Mouse (Mus musculus) c-Kit-positive CD71-negative TER-119-negative erythroid progenitor cells, embryonic 14.5 days (primary cell): ENCODE data around the gene Gm28557.
"Not testable (repeated sequence)": the region's sequence is repeated elsewhere in the genome, so short reads cannot be mapped to it uniquely, and the experiment has no call there.

Source experiments
- DNase-seq: peaks from one replicate; pipeline ENCODE4 v3.0.0-alpha.2; 2013; ENCODE audit warnings: low read depth

Gm28557 gene

DNA sequence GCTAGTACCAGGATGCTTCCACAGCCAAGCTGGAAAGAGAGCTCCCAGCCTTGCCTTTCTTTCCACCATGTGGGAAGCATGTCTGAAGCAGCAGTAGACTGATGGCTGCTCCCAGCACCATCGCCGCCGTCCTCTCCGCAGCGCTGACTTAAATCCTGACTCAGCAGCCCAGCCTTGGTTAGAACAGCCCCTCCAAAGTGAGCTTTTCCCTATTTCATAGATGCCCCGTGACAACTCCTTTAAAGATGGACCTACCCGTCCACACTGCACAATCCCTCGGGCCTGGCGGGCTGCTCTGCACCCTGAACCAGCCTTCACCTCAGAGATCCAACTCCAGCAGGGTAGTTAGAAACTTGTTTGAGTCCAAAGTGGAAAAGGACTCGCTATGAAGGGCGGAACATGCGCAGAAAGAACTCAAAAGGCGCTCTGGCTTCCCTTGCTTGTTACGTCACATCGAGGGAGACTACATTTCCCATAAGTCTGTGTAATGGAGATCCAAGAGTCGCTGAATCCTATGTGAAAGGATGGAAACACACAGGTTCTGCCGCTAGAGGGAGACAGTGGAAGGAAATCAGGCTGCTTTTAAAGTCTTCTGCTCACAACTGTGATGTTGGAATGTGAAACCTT is at the start of gene Gm28557:
TSS of gene Gm28557 (minus strand) at position 411 of the 627 bp plus-strand sequence.
- peak; percentile 98 for DNase-seq

DNA sequence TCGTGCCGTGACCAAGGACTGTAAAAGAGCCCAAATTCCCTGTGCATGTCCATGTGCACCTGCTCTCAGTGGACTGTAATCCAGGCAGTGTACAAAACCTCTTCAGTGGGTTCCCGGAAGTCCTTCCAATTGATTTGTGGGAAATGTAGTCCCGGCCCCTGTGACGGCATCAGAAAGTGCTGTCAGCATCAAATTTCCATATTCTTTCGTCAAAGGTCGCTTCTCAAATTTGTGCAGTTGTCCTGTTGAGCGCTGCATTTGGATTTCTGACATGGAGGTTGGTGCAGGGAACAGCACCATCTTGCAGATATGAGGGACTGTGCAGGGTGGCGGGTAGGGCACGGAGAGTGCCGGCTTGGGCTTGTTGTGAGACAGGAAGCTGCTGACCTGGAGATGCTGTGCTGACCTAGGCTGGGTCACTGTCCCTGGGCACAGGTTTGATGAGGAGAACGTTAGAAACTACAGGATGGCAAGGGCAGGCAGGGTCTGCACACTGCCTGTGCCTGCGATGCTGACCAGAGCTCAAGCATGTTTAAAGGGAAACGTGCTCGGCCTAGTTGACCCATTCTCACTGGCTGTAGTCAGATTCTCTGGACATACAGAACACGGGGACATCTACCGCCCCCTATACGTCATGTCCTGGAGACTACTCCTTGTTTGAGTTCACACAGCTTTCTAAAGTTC is 19.8 kb upstream of the Gm28557 start:
- DNase-seq: peak; percentile 70

DNA sequence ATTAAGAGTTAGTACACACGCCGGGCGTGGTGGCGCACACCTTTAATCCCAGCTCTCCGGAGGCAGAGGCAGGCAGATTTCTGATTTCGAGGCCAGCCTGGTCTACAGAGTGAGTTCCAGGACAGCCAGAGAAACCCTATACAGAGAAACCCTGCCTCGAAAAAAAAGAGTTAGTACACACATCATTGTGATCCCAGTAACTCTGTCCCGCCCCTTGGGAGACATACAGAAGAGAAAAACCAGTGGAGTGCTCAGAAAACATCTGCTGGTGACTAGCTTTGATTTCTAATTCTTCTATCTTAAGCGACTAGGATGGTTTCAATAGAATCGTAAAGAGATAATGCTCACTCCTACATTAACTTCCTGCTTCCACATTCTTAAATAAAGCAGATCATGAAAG is 19.1 kb upstream of the Gm28557 start:
- not testable (repeated sequence) for DNase-seq

DNA sequence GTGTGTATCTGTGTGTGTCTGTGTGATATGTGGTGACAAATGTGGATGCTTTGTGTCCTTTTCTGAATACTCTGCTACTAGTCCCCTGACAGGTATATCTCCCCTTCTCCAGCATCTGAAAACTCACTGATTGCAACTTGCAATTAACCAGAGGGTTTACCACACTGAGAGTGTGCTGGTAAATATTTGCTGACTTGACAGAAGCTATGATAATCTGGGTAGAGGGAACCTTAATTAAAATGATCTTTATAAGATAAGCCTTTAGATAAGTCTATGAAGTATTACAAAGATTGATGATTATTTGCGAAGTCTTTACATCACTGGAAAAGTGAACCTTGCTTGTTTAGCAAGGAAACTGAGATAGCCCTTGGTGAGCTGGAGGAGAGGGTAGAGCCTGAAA is 16.1 kb upstream of the Gm28557 start:
- DNase-seq: no peak

DNA sequence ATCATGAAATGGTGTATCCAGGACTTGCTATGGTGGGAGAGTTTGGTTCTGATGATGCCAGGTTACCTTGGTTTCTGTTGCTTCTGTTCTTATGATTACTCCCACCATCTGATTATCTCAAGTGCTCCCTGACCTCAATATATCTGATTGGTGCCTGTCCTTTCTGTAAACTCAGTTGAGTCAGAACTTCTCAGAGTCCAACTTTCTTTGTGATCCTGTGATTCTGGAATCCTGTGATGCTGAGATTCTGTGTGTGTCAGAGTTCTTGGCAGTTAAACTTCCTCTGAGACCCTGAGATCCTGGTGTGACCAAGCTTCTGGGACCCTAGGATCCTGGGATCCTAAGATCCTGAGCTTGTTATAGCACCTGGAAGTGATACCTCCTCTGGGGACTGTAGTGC is 13.0 kb upstream of the Gm28557 start, which contains the start of gene Zfp759:
TSS of gene Zfp759 (plus strand) at position 301 of the 400 bp plus-strand sequence.
- not testable (repeated sequence) for DNase-seq

DNA sequence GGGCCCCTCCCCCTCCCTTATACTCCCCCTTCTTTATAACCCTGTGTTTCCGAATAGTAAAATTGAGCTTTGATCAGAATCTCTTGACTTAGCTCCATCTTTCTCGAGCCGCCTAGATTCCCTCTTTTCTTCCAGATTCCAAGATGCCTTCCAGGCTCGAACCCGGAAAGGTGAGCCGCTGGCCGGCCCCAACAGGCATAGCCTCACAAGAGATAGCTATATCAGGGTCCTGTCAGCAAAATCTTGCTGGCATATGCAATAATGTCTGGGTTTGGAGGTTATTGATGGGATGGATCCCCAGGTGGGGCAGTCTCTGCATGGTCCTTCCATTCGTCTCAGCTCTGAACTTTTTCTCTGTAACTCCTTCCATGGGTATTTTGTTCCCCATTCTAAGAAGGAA is 7.8 kb upstream of the Gm28557 start, which contains the start of gene Rslcan18:
TSS of gene Rslcan18 (minus strand) at position 101 of the 400 bp plus-strand sequence.
- DNase-seq: not testable (repeated sequence)

DNA sequence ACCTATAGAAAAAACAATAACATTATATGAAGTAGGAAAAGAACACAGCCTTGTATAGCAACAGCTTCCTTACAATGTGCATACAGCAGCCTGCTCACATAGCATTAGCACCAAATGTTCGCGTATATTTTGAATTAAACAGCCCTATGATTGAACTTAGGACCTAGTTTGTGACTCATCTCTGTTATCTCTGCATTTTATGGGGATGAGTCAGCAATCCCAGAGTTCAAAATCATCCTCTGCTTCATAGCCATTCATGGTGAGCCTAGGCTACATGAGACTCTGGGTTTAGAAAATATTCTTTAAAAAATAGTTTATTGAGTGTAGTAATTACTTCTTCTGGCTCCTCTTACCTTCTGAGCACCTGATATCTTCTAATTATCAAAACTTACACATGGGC is 4.9 kb upstream of the Gm28557 start:
- no peak for DNase-seq

DNA sequence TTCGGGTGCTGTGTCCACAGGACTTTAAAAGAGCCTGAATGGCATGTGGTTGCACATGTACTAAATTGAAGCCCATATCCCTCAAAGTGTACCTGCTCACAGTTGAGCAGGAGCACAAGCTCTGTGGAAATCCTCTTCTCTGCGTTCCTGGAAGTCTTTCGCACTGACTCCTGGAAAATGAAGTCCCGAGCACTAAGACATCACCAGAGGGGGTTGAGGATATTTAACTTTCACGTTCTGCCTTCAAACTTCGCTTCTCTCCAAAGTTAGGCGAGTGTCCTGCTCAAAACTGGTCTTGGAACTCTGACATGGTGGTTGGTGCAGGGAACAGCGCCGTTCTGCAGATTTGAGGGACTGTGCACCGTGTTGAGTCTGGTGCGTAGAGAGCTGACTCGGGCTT is 3.7 kb upstream of the Gm28557 start:
- DNase-seq: no peak

DNA sequence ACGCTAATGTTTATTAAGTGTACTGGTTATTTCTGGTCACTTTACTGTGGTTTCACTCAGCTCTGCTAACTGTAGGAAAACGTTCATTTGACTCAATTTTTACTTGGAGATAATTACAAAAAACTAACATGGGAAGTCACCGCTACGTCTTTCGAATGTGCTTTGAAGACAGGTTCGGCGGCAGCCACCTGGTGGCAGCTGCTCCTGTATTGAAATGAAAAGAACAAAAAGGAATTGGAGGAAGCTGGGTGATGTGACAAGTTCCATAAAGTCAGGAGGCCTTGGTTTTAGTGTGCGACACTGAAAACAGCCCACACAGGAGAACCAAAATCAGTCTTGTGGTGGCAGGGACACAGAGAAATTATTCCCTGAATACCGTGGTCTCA is 410 bp upstream of the Gm28557 start:
- DNase-seq: no peak

DNA sequence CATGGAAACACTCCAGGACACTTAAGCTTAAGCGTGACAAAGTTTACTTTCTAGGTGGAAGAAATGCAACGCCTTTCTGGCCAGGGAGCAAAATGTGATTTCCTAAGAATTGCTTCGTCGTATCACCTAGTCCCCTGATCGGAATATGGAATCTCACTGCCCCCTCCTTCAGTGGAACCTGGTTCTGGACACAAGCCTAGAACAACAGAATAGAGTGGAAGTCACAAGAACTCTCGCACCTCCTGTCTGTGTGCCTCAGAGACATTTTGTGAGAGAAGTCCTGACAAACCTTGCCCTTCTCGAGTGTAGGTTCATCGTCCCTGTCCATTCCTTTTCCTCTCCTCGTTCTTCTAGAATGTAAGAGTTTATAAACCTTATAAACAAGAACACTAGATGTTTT is 723 bp downstream of the Gm28557 start:
- DNase-seq: no peak

DNA sequence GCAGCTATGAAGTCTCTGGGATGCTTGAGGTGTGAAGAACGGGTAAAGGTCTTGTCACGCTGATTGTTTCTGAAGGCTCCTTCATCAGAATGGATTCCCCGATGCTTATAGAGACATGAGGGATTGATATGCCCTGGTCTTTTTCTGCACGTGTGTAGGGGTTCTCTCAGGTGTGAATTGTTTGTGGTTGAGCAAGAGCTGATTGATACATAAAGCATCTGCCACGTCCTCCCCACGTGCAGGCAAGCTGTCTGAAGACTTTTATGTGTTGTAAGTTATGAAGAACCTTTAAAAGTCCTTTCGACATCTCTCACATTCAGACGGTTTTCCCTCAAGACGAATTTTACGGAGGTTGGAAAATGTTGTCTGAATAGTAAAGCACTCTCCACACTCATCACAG is 10.5 kb downstream of the Gm28557 start, which contains the start of gene Zfp708:
TSS of gene Zfp708 (minus strand) at position 101 of the 400 bp plus-strand sequence.
- DNase-seq: no peak

DNA sequence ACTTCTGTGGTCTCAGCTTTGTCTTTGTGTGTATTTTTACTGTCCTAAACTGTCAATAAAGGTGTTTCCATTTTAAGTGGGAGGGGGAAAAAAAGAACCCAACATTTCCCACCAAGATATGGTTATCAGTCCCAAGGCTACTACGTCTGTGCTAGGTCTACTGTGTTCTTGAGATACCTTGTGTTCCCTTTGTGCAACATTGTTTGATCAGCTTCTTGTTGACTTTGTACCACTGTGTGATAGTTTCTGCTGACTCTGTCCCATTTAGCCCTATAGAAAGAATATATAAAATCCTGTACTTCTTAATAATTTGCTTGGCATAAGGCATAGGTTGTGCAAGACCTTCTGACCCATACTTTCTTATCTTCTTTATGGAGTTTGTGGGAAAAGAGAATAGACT is 18.2 kb downstream of the Gm28557 start:
- DNase-seq: no peak

DNA sequence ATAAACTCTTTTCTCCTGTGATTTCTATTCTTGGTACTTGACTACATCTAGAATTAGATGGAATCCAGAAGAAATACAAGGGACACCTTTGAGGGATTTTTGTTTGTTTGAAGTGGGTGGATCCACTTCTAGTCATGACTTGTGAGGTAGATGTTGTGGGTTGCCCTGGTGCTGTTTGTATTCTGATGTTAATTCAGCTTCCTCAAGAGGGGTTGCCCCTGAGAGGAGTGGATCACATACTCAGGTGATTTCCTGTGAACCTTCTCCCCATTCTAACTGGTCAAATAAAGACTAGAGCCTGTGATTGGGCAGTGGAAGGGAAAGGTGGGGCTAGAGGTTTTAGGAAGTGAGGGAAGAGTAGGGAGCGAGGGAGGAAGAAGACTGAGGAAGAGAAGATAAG is 26.5 kb downstream of the Gm28557 start:
- DNase-seq: no peak

DNA sequence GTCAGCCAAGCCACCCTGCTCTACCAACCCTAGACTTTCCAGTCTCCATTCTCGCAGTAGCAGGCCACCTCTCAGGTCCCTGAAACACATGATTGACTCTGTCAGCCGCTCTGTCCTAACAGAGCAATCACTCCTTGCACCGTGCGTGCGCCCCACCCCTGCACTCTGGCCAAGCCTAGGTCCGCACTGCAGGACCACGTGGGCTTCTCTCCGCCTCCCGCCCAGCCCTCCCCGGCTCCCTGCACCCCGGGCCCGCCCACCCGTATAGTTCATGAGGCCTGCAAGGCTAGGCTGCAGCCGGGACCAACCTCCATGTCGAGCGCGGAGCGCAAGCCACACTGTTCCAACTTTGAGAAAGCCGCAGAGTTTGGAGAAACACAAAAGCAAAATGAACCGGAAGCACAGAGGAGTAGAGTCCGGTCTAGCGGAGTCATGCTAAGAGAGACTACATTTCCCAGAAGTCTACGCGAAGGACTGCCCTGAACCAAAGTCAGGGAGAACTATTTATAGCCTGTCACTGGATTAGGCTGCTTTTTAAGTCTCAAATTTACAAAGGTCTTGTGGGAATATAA is 27.2 kb downstream of the Gm28557 start:
- DNase-seq: peak; percentile 53

DNA sequence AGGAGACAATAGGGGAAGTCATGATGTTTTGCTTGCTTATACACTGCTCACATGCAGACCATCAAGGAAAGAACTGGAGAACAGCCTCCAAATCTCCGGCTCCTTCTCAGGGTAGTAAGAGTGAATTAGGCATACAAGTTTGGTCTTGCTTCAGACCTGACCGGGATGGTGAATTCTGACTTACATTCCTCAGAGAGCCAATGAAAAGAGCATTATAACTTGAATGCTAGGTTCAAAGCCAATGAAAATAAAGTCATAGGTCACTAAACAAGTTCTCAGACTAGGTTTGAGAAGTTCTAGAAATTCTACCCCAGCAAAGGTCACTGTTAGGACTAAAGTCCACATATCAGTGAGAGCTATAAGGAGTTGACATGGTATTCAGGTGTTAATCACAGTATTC is 31.2 kb downstream of the Gm28557 start:
- DNase-seq: no peak

DNA sequence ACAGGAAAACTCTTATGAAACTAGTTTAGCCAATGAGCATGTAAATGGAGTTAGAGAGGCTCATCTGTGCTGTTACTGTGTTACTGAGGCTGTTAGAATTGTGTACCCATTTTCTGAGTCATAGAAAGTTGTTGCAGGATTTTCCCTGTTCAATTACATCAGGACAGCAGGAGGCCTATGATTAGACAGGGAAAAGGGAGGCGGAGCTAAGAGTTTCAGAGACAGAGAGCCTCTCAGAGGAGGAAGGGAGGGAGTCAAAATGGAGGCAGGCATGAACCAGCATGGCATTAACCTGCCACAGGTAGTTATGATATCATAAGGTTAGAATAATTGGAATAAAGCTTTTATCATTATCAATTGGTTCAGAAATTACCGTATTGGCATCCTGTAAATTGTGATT is 35.6 kb downstream of the Gm28557 start:
- DNase-seq: no peak

DNA sequence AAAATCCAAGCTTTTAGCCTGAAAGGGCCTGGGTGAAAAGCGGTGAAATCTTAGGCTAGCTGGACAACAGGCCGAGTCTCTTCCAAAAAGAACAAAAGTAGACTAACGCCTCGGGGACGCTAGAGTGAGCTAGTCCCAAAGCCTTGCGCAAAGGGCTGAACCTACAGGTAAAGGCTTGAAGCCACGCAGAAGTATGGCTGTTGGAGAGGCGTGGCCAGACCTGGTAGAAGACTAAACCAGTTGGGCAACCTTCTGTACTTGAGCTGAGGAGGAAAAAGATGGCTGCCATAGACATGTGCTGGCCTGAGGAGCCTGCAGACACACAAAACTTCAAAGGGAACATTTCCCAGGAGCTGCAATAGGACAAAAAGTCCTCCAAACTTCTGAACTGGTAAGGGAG is 43.0 kb downstream of the Gm28557 start:
- DNase-seq: no peak

DNA sequence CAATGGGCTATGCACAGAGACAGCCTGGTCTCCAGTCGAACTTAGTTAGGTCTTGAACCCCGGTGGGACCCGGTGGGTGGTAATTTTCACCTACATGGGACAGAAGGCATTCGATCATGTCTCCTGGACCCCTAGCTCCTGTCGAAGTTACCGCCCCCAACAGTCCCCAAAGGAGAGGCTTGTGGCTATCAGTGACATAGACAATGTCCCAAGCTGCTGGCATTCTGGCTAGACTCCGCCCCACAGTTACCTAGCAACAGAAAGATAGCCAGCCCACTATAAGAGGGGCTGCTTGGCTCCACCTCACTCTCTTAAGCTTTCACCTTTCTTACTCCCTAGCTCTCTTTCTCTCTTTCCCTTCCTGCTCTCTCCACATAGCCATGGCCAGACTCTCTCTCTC is 46.0 kb downstream of the Gm28557 start:
- DNase-seq: no peak

DNA sequence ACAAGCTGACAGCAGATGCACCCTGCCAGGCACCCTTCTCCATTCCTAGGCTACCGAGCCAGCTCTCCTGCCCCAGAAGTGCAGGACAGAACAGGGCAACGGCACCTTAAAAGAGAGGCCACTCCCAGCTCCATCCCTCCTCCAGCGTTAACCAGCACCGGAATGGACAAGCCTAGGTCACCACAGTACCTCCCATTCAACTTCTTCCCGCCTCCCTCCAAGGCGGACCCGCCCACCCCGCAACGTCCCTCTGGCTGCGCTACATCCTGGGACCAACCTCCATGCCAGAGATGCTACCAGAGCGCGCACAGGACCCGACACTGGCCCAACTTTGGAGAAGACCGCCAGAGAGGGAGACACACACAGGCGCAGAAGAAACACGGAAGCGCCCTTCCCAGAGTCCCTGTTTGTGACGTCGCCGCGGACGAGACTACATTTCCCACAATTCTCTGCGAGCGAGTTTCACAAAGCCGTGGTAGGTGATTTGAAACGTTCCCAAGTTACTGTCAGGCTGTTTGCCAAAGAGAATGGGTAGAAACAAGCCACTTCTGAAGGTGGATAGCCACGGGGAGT is 47.5 kb downstream of the Gm28557 start, which contains the start of gene Zfp712:
TSS of gene Zfp712 (minus strand) at position 385 of the 573 bp plus-strand sequence.
- DNase-seq: peak; percentile 85

DNA sequence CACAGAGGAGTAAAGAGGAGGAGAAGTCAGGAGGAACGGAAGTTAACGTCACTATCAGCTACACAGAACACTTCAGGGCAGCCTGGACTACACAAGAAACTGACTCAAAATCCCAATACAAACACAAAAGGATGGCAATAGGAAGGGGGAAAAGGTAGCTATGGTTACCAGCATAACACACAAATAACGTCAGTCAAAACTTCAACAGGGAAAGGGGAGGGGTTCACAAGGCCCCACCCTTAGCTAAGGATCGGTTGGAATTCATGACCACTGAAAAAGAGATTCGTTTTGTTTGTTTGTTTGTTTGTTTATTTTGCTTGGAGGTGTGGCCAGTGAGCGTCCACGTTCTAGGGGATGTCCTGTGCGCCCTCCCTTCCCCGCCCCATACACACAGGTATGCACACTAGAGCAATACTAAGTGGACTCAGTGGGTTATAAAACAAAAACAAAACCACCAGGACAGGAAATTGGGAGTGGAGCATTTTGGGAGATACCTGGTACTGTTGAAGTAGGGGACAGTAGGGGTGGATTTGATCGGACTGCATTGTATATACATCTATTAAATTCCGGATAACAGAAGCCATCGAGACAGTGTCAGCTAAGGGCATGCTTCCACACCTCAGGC is 48.1 kb downstream of the Gm28557 start:
- no peak for DNase-seq
